Mouse (Mus musculus): ENCODE data around the gene Scd3. TPM values are rescaled to one million over a fixed set of nuclear protein-coding genes. Genes with fewer than 3 reads are reported as not detected.
A peak's percentile ranks its signal among the peaks of the same experiment; 100 is the strongest.
"Not testable (repeated sequence)": the region's sequence is repeated elsewhere in the genome, so short reads cannot be mapped to it uniquely, and the experiment has no call there.

Scd3 gene
- polyA plus RNA-seq, 1 experiment from 2014 or later: 0.36 TPM

- 55% methylated on average over 11 of the region's 11 CpGs for WGBS
- H3K36me3 ChIP-seq (ENCODE audit: control insufficient read depth, insufficient read depth, low read length): no peaks in the 10 kb centered on the region
- H3K9me3 ChIP-seq (ENCODE audit: control insufficient read depth, low read length): no peaks in the 10 kb centered on the region
- H3K9ac ChIP-seq (ENCODE audit: low read depth, low read length): no peak overlapping the region
- peaks cover 18% of the 10 kb centered on the region for H3K4me1 ChIP-seq (ENCODE audit: control insufficient read depth, insufficient read depth, low read length)
- ATAC-seq (ENCODE audit: low read depth) (no peak), DNase-seq (ENCODE audit: low spot score) (no peak)
- H3K4me2 ChIP-seq (ENCODE audit: low read depth, low read length): peak overlapping the region; percentile 72
- no peak overlapping the region for H3K27ac ChIP-seq (replicated peaks; ENCODE audit: low read depth, low read length)
- H3K27me3 ChIP-seq (replicated peaks; ENCODE audit: control insufficient read depth, insufficient read depth, low read length): no peaks in the 10 kb centered on the region
- no peak overlapping the region for H3K4me3 ChIP-seq (ENCODE audit: low read depth, low read length)
These were observed 43.4 kb downstream of the Scd3 start for GRCm38 (mm10) chr19:44246341-44246911.

GRCm38 (mm10) chr19:44247281-44248080 is 44.4 kb downstream of the Scd3 start:
- DNase-seq (ENCODE audit: low spot score): peak; percentile 53
- Histone ChIP-seq H3K27me3 (replicated peaks; ENCODE audit: control insufficient read depth, insufficient read depth, low read length) (no peaks in the 10 kb centered on the region), H3K4me1 (ENCODE audit: control insufficient read depth, insufficient read depth, low read length) (peaks cover 18% of the 10 kb centered on the region), H3K27ac (replicated peaks; ENCODE audit: low read depth, low read length) (peak overlapping the region; percentile 92), H3K4me2 (ENCODE audit: low read depth, low read length) (peak overlapping the region; percentile 72), H3K9me3 (ENCODE audit: control insufficient read depth, low read length) (no peaks in the 10 kb centered on the region), H3K4me3 (ENCODE audit: low read depth, low read length) (peak overlapping the region; percentile 45), H3K9ac (ENCODE audit: low read depth, low read length) (peak overlapping the region; percentile 62), H3K36me3 (ENCODE audit: control insufficient read depth, insufficient read depth, low read length) (no peaks in the 10 kb centered on the region)
- 2% methylated on average over 25 of the region's 25 CpGs for WGBS
- peak; percentile 22 for ATAC-seq (ENCODE audit: low read depth)

GRCm38 (mm10) chr19:44248081-44248853 is 45.2 kb downstream of the Scd3 start:
- no peaks in the 10 kb centered on the region for H3K36me3 ChIP-seq (ENCODE audit: control insufficient read depth, insufficient read depth, low read length)
- H3K9ac ChIP-seq (ENCODE audit: low read depth, low read length): peak overlapping the region; percentile 62
- H3K27ac ChIP-seq (replicated peaks; ENCODE audit: low read depth, low read length): peak overlapping the region; percentile 92
- DNase-seq (ENCODE audit: low spot score) (peak; percentile 99), ATAC-seq (ENCODE audit: low read depth) (peak; percentile 99)
- 1% methylated on average over 36 of the region's 36 CpGs for WGBS
- H3K4me1 ChIP-seq (ENCODE audit: control insufficient read depth, insufficient read depth, low read length): peaks cover 18% of the 10 kb centered on the region
- H3K27me3 ChIP-seq (replicated peaks; ENCODE audit: control insufficient read depth, insufficient read depth, low read length): no peaks in the 10 kb centered on the region
- peak overlapping the region; percentile 72 for H3K4me2 ChIP-seq (ENCODE audit: low read depth, low read length)
- H3K9me3 ChIP-seq (ENCODE audit: control insufficient read depth, low read length): no peaks in the 10 kb centered on the region
- H3K4me3 ChIP-seq (ENCODE audit: low read depth, low read length): peak overlapping the region; percentile 45

- Histone ChIP-seq H3K9ac (ENCODE audit: low read depth, low read length) (no peak overlapping the region), H3K4me1 (ENCODE audit: control insufficient read depth, insufficient read depth, low read length) (peaks cover 18% of the 10 kb centered on the region), H3K4me3 (ENCODE audit: low read depth, low read length) (peak overlapping the region; percentile 45), H3K36me3 (ENCODE audit: control insufficient read depth, insufficient read depth, low read length) (no peaks in the 10 kb centered on the region), H3K27me3 (replicated peaks; ENCODE audit: control insufficient read depth, insufficient read depth, low read length) (no peaks in the 10 kb centered on the region), H3K4me2 (ENCODE audit: low read depth, low read length) (peak overlapping the region; percentile 72), H3K9me3 (ENCODE audit: control insufficient read depth, low read length) (no peaks in the 10 kb centered on the region), H3K27ac (replicated peaks; ENCODE audit: low read depth, low read length) (peak overlapping the region; percentile 92)
- DNase-seq (ENCODE audit: low spot score) (no peak), ATAC-seq (ENCODE audit: low read depth) (no peak)
- WGBS: 59% methylated on average over 11 of the region's 11 CpGs
These were observed 45.8 kb downstream of the Scd3 start for GRCm38 (mm10) chr19:44248854-44249351.

- 90% methylated on average over 6 of the region's 6 CpGs for WGBS
- not testable (repeated sequence) for DNase-seq (ENCODE audit: low spot score); H3K36me3 ChIP-seq (ENCODE audit: control insufficient read depth, insufficient read depth, low read length); ATAC-seq (ENCODE audit: low read depth); H3K9me3 ChIP-seq (ENCODE audit: control insufficient read depth, low read length); H3K9ac ChIP-seq (ENCODE audit: low read depth, low read length); H3K27ac ChIP-seq (replicated peaks; ENCODE audit: low read depth, low read length); H3K27me3 ChIP-seq (replicated peaks; ENCODE audit: control insufficient read depth, insufficient read depth, low read length); H3K4me3 ChIP-seq (ENCODE audit: low read depth, low read length); H3K4me2 ChIP-seq (ENCODE audit: low read depth, low read length)
- H3K4me1 ChIP-seq (ENCODE audit: control insufficient read depth, insufficient read depth, low read length): peaks cover 16% of the 10 kb centered on the region
These were observed 48.1 kb downstream of the Scd3 start for GRCm38 (mm10) chr19:44251138-44251537.

GRCm38 (mm10) chr19:44251936-44252558 is 49.0 kb downstream of the Scd3 start:
- H3K36me3 ChIP-seq (ENCODE audit: control insufficient read depth, insufficient read depth, low read length): no peaks in the 10 kb centered on the region
- ATAC-seq (ENCODE audit: low read depth) (no peak), DNase-seq (ENCODE audit: low spot score) (no peak)
- peaks cover 7% of the 10 kb centered on the region for H3K4me1 ChIP-seq (ENCODE audit: control insufficient read depth, insufficient read depth, low read length)
- 43% methylated on average over 12 of the region's 12 CpGs for WGBS
- no peaks in the 10 kb centered on the region for H3K9me3 ChIP-seq (ENCODE audit: control insufficient read depth, low read length)
- H3K4me2 ChIP-seq (ENCODE audit: low read depth, low read length): no peak overlapping the region
- no peaks in the 10 kb centered on the region for H3K27me3 ChIP-seq (replicated peaks; ENCODE audit: control insufficient read depth, insufficient read depth, low read length)
- no peak overlapping the region for H3K27ac ChIP-seq (replicated peaks; ENCODE audit: low read depth, low read length)
- H3K4me3 ChIP-seq (ENCODE audit: low read depth, low read length): no peak overlapping the region
- no peak overlapping the region for H3K9ac ChIP-seq (ENCODE audit: low read depth, low read length)

GRCm38 (mm10) chr19:44254106-44254505 is 51.0 kb downstream of the Scd3 start:
- not testable (repeated sequence) for ATAC-seq (ENCODE audit: low read depth); H3K9me3 ChIP-seq (ENCODE audit: control insufficient read depth, low read length); H3K4me2 ChIP-seq (ENCODE audit: low read depth, low read length); H3K36me3 ChIP-seq (ENCODE audit: control insufficient read depth, insufficient read depth, low read length); H3K4me1 ChIP-seq (ENCODE audit: control insufficient read depth, insufficient read depth, low read length); DNase-seq (ENCODE audit: low spot score); H3K27me3 ChIP-seq (replicated peaks; ENCODE audit: control insufficient read depth, insufficient read depth, low read length); H3K27ac ChIP-seq (replicated peaks; ENCODE audit: low read depth, low read length); H3K4me3 ChIP-seq (ENCODE audit: low read depth, low read length); H3K9ac ChIP-seq (ENCODE audit: low read depth, low read length)
- WGBS: 83% methylated on average over 2 of the region's 4 CpGs

- ATAC-seq (ENCODE audit: low read depth) (no peak), DNase-seq (ENCODE audit: low spot score) (no peak)
- no peaks in the 10 kb centered on the region for H3K4me1 ChIP-seq (ENCODE audit: control insufficient read depth, insufficient read depth, low read length)
- H3K9ac ChIP-seq (ENCODE audit: low read depth, low read length): no peak overlapping the region
- no peak overlapping the region for H3K27ac ChIP-seq (replicated peaks; ENCODE audit: low read depth, low read length)
- no peaks in the 10 kb centered on the region for H3K9me3 ChIP-seq (ENCODE audit: control insufficient read depth, low read length)
- H3K4me3 ChIP-seq (ENCODE audit: low read depth, low read length): no peak overlapping the region
- no peaks in the 10 kb centered on the region for H3K27me3 ChIP-seq (replicated peaks; ENCODE audit: control insufficient read depth, insufficient read depth, low read length)
- H3K36me3 ChIP-seq (ENCODE audit: control insufficient read depth, insufficient read depth, low read length): no peaks in the 10 kb centered on the region
- 87% methylated on average over 13 of the region's 13 CpGs for WGBS
- H3K4me2 ChIP-seq (ENCODE audit: low read depth, low read length): no peak overlapping the region
These were observed 54.4 kb downstream of the Scd3 start for GRCm38 (mm10) chr19:44257377-44257966.
